Mouse (Mus musculus) small intestine, adult 2 months (tissue): ENCODE results near the gene Muc4.

ENCODE experiments used
- CTCF ChIP-seq: fragments of 200-500 bp; IDR thresholded peaks from 2 replicates; pipeline ENCODE4 v1.5.1; 2012; ENCODE audit warnings: low read depth, mild to moderate bottlenecking, control low read depth, inconsistent platforms, low read length, moderate library complexity, mixed read lengths; ENCODE audit not compliant: insufficient replicate concordance, insufficient read length; ENCODE audit errors: extremely low read depth
- POLR2A ChIP-seq: fragments of 200-500 bp; IDR thresholded peaks from 2 replicates; pipeline ENCODE4 v1.6.1; 2012; ENCODE audit warnings: low read depth, mild to moderate bottlenecking, control low read depth, inconsistent platforms, low read length, moderate library complexity

DNA sequence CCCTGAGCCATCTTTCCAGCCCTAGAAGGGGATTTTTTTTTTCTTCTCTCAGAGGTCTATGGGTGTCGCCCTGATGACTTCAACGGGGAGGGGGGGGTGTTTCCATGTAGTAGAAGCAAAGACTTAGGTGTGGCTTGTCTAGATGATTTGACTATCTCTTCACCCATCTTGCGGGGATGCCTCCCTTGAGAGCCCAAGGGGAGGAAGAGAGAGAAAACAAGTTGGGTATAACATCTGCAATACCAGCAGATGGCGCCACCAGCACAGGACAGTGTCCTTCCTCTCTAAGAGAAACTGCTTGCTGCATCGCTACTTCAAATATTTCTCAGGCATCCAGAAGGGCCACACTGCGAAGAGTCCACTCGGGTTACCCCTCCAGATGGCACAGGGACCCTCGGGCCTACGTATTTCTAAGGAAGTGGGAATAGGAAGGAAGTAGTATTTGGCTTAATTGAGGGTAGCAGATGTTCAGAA lies 77.2 kb downstream of the Muc4 start:
- no peak for TF ChIP-seq POLR2A
- peak; percentile 85; the same call in 1 of the 2 replicates for TF ChIP-seq CTCF
